Mouse (Mus musculus): Measurements from ENCODE around the gene Trim66. TPM values are rescaled to one million over a fixed set of nuclear protein-coding genes. Genes with fewer than 3 reads are reported as not detected.
A peak's percentile ranks its signal among the peaks of the same experiment; 100 is the strongest.

Trim66 gene
- polyA plus RNA-seq, 1 experiment from 2014 or later, result 0.08 TPM

DNA sequence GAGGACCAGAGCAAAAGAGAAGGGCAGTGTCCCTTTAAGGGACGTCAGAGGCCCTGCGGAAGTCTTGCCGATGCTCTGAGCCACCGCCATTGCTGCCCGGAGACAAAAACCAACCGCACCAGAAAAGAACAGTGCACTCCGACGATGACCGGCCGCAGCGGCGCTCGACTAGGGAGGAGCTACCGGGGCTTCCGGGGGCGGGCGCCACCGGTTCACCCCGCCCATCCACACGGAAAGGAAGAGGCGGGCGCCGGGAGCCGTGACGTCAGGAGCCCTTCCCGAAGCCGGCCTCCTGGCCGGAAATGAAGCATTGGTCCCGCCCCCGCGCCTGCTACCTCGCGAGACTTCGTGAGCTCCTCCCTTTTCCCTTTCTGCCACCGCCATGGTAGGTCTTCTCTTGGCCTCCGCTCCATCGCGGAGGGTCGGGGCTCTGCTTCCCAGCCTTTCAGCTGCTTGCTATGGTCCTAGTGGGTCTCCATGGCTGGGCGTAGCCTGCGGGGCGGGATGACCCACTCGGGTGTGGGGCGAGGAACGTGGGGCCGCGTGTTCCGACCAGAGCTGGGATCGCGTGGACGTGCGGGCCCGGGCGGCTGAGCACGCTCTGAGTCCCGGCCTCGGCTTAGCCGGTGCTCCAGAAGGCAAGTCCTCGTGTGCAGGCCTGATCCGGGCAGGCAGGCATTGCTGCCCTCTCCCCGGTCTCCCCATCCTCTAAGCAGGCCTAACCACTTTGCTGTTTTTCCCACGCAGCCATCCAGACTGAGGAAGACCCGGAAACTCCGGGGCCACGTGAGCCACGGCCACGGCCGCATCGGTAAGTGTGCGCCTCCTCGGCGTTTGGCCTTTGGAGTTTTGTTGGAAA is 11.1 kb upstream of the Trim66 start, which contains the start of gene Rpl27a:
TSS of gene Rpl27a (plus strand) at position 310 of the 859 bp plus-strand sequence.
- peak within 1 kb of the TSS; percentile 96 for H3K9ac ChIP-seq
- peak within 1 kb of the TSS; percentile 97 for H3K27ac ChIP-seq
- peak; percentile 95 for ATAC-seq (ENCODE audit: low FRiP score)
- H3K27me3 ChIP-seq, result no peaks in the 10 kb centered on the region
- H3K4me1 ChIP-seq, result peaks cover 21% of the 10 kb centered on the region
- no peaks in the 10 kb centered on the region for H3K9me3 ChIP-seq (replicated peaks)
- H3K4me3 ChIP-seq, result peak within 1 kb of the TSS; percentile 85
- H3K4me2 ChIP-seq (replicated peaks), result peak within 1 kb of the TSS; percentile 92
- peaks cover 33% of the 10 kb centered on the region for H3K36me3 ChIP-seq
- WGBS, result under 1% methylated on average over 71 of the region's 72 CpGs

DNA sequence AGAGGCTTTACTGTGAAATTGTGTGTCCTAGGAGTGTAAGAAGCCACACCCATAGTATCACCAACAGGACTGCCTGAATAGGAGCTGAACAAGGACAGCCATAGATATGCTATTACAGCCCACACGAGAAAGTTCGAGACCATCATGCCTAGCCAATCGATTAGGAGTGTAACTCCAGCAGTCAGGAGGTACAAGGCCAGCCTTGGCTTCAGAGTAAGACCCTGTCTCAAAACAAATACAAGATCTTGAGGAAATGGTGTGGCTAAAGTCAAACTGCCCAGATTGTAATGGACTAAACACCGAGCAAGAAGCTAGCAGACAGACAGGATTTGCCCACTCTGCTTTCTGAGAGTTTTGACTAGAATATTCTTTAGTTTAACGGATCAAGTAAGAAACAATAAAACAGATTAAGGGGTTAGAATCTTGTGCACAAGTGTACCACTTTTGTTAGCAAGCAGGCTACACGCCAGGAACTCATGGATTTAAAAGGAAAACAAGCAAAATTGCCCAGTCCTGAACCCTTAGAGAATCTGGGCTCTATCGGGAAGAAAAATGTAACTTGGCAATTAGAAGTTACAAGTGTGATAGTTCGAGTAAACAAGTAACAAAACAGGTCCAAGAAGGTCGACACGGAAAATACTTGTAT is 10.2 kb upstream of the Trim66 start:
- H3K36me3 ChIP-seq, result peaks cover 24% of the 10 kb centered on the region
- H3K4me3 ChIP-seq, result peak overlapping the region; percentile 85
- peaks cover 21% of the 10 kb centered on the region for H3K4me1 ChIP-seq
- whole genome bisulfite sequencing, result 21% methylated on average over 10 of the region's 10 CpGs
- H3K27me3 ChIP-seq, result no peaks in the 10 kb centered on the region
- peak overlapping the region; percentile 60 for H3K4me2 ChIP-seq (replicated peaks)
- H3K9ac ChIP-seq, result peak overlapping the region; percentile 77
- H3K27ac ChIP-seq, result peak overlapping the region; percentile 97
- H3K9me3 ChIP-seq (replicated peaks), result no peaks in the 10 kb centered on the region
- no peak for ATAC-seq (ENCODE audit: low FRiP score)

DNA sequence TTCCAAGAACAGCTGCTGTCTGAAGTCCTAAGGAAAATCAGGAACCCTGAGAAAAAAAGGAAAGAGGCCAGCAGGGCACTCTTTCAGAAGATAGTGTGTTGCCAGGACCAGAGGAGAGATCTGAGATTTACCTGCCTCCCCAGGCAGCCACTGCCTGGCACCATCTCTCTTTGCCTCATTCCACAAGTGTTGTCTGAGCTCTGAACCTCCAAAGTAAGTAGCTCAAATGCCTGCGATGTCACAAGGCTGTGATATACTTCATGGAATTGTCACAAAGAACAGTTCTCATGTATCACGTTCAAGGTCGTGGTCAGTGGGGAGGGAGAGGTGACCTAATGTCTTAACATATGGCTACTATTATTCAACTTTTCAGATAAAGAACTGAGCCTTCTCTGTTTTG is 8.6 kb upstream of the Trim66 start:
- ATAC-seq (ENCODE audit: low FRiP score), result no peak
- no peaks in the 10 kb centered on the region for H3K9me3 ChIP-seq (replicated peaks)
- WGBS, result 82% methylated on average over 3 of the region's 3 CpGs
- H3K4me3 ChIP-seq, result no peak overlapping the region
- no peak overlapping the region for H3K27ac ChIP-seq
- H3K9ac ChIP-seq, result no peak overlapping the region
- H3K4me1 ChIP-seq, result peaks cover 21% of the 10 kb centered on the region
- H3K36me3 ChIP-seq, result peaks cover 8% of the 10 kb centered on the region
- no peaks in the 10 kb centered on the region for H3K27me3 ChIP-seq
- H3K4me2 ChIP-seq (replicated peaks), result no peak overlapping the region

DNA sequence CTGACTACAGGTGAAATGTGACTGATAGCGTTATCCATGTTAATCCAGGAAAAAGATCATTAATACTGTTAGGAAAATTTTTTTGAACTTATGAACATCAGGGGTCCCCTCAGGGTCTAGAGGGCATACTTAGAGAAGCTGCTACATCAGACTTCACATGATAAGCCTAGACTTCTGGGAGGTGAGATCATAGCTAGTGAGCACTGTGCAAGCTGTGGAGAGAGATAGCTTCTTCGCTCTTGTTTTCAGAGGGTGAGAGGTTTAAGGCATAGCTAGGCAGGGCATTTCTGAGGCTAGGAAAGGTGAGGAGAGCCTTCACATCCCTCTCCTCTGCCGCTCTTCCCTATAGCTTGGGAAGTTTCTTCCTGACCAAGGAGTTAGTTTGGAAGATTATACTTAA is 3.9 kb upstream of the Trim66 start:
- Histone ChIP-seq H3K4me1 (peaks cover 10% of the 10 kb centered on the region), H3K36me3 (no peaks in the 10 kb centered on the region), H3K9ac (no peak overlapping the region), H3K27me3 (no peaks in the 10 kb centered on the region), H3K4me3 (no peak overlapping the region), H3K9me3 (replicated peaks) (no peaks in the 10 kb centered on the region), H3K4me2 (replicated peaks) (no peak overlapping the region), H3K27ac (no peak overlapping the region)
- WGBS, result 91% methylated on average over 3 of the region's 3 CpGs
- no peak for ATAC-seq (ENCODE audit: low FRiP score)

DNA sequence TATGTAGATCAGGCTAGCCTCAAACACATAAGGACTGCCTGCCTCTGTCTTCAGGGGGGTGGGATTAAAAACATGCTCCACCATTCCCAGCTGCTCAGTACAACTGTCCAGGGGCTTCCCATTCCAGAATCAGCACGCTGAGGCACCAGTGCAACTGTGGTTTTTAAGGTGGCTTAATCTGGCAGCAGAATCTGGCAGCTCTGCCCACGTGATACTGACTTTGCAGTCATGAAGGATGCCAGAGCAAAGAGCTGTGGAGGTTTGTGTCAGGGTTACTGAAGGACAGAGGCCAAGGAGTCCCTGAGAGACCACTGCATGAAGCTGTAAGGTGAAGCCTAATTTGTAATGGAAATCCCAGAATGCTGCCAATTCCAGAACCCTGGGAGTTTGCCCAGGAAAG is 2.9 kb upstream of the Trim66 start:
- Histone ChIP-seq H3K4me2 (replicated peaks) (no peak overlapping the region), H3K9me3 (replicated peaks) (no peaks in the 10 kb centered on the region), H3K27me3 (no peaks in the 10 kb centered on the region), H3K36me3 (no peaks in the 10 kb centered on the region), H3K4me3 (no peak overlapping the region), H3K9ac (no peak overlapping the region), H3K4me1 (peaks cover 10% of the 10 kb centered on the region), H3K27ac (no peak overlapping the region)
- 67% methylated on average over 2 of the region's 2 CpGs for WGBS
- ATAC-seq (ENCODE audit: low FRiP score), result no peak

DNA sequence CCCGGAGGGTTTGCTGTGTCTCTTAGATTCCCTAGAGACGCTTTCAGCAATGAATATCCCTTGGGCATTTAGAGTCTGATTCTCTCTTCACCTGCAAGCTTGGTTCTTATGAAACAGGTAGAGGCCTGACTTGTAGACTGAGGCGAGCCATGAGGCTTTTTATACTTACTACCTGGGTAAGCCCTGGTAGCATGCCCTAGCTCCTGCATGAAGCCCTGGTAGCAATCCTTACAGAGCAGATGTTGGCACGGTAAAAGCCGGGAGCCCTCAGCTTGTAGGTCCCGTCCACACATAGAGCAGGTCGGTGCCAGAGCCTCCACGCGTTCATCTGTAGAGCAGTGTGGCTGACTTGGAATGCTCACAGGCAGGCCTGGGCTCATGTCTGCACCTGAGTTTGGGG is 362 bp downstream of the Trim66 start:
- peaks cover 10% of the 10 kb centered on the region for H3K4me1 ChIP-seq
- no peak overlapping the region for H3K9ac ChIP-seq
- WGBS, result 43% methylated on average over 9 of the region's 9 CpGs
- peak overlapping the region; percentile 24; the same call in 1 of the 2 replicates for H3K4me2 ChIP-seq (replicated peaks)
- H3K27me3 ChIP-seq, result no peaks in the 10 kb centered on the region
- no peak for ATAC-seq (ENCODE audit: low FRiP score)
- H3K4me3 ChIP-seq, result no peak overlapping the region
- H3K9me3 ChIP-seq (replicated peaks), result no peaks in the 10 kb centered on the region
- no peak overlapping the region for H3K27ac ChIP-seq
- no peaks in the 10 kb centered on the region for H3K36me3 ChIP-seq

DNA sequence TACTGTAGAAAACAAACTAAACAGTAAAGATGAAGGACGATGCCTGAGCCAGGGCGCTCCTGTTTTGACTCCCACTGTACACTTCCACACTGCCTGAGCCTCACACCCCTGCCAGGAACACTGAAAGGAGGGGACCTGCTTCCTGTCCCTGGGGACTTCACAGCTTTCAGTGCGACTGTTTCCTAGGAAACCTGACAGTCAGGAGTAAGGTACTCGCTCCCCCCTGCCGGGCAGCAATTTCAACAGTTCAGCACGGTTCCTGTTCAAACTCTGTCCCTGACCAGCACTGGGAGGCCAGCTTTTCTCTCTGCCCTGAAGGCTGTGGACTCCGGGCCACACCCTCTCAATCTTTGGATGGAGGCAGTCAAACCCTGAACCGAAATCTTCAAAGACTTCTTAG is 815 bp downstream of the Trim66 start:
- H3K4me3 ChIP-seq, result no peak overlapping the region
- no peaks in the 10 kb centered on the region for H3K36me3 ChIP-seq
- H3K4me2 ChIP-seq (replicated peaks), result peak overlapping the region; percentile 24; the same call in 1 of the 2 replicates
- H3K9ac ChIP-seq, result no peak overlapping the region
- H3K27me3 ChIP-seq, result no peaks in the 10 kb centered on the region
- peaks cover 10% of the 10 kb centered on the region for H3K4me1 ChIP-seq
- ATAC-seq (ENCODE audit: low FRiP score), result peak; percentile 43; the same call in 1 of the 2 replicates
- H3K9me3 ChIP-seq (replicated peaks), result no peaks in the 10 kb centered on the region
- 7% methylated on average over 8 of the region's 8 CpGs for WGBS
- no peak overlapping the region for H3K27ac ChIP-seq

DNA sequence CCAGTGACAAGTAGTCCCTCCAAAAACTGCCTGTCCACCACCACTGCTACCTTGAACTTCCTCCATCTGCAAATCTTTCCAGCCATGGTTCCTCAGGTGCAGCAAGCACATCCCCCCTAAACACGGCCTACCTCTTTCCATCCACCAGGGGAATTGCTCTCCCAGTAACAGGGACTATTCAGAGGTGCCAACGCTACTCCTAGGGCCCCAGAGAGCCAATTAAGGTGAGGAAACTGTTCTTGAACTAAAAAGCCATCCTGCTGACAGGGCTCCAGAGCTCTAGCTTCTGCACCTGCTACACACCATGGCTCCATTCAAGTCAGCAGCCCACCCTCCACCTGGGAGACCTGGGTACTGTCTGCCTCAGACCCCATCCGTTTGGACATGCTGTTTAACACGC is 10.4 kb downstream of the Trim66 start:
- Histone ChIP-seq H3K36me3 (no peaks in the 10 kb centered on the region), H3K9me3 (replicated peaks) (no peaks in the 10 kb centered on the region), H3K27me3 (peaks cover 11% of the 10 kb centered on the region; the same call in 1 of the 2 replicates), H3K4me2 (replicated peaks) (no peak overlapping the region), H3K27ac (no peak overlapping the region), H3K4me1 (peaks cover 11% of the 10 kb centered on the region; the same call in 1 of the 2 replicates), H3K4me3 (no peak overlapping the region), H3K9ac (no peak overlapping the region)
- WGBS, result 56% methylated on average over 4 of the region's 4 CpGs
- peak; percentile 19; the same call in 1 of the 2 replicates for ATAC-seq (ENCODE audit: low FRiP score)

DNA sequence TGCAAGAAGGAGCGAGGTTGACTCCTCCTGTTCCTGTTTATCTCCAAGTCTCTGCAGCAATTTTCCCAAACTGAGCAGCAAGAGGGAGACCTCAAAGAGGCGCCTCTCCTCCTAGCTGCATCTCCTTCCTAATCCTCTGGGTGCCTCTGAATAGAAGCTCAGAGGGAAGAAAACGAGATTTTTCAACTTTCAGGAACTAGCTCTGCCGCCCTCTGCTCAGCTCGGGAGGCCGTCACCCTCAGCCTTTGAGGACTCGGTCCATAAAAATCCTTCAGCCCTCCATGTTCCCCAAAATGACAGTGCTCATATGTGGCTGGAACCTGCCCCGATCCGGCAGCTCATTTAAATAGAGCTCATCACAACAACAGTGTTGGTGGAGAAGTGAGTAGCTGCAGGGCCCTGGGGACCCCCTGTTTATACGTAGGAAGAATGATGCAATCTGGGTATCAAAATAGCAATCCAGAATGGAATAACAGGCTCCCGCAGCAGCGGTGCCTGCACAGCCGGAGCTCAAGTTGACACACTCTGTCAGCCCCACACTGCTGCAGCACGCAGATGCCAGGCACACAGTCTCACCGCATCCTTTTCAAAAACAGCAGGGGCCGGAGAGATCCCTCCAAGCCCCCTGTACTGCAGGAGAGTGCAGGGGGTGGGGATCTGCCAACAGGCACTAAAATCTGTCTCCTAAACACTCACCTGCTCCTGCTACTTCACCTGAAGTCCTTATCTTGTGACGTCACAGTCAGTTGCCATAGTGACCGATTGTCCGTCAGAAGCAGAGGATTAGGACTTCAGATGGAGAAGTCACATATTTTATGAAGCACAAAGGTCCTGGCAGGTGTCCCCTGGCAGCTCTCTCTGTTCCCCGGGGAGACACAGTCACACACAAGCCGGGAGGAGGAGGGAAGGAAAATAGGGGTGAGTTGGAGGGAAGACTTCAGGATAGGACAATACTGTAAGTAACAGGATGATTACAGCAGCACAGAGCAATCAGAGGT is 14.3 kb downstream of the Trim66 start:
- Histone ChIP-seq H3K9ac (no peak overlapping the region; the same call in none of the 2 replicates), H3K4me3 (peak overlapping the region; percentile 23), H3K36me3 (no peaks in the 10 kb centered on the region), H3K4me1 (peaks cover 11% of the 10 kb centered on the region; the same call in 1 of the 2 replicates), H3K4me2 (replicated peaks) (peak overlapping the region; percentile 45), H3K9me3 (replicated peaks) (no peaks in the 10 kb centered on the region), H3K27me3 (peaks cover 13% of the 10 kb centered on the region; the same call in 1 of the 2 replicates), H3K27ac (no peak overlapping the region)
- WGBS, result 11% methylated on average over 21 of the region's 21 CpGs
- ATAC-seq (ENCODE audit: low FRiP score), result peak; percentile 55

DNA sequence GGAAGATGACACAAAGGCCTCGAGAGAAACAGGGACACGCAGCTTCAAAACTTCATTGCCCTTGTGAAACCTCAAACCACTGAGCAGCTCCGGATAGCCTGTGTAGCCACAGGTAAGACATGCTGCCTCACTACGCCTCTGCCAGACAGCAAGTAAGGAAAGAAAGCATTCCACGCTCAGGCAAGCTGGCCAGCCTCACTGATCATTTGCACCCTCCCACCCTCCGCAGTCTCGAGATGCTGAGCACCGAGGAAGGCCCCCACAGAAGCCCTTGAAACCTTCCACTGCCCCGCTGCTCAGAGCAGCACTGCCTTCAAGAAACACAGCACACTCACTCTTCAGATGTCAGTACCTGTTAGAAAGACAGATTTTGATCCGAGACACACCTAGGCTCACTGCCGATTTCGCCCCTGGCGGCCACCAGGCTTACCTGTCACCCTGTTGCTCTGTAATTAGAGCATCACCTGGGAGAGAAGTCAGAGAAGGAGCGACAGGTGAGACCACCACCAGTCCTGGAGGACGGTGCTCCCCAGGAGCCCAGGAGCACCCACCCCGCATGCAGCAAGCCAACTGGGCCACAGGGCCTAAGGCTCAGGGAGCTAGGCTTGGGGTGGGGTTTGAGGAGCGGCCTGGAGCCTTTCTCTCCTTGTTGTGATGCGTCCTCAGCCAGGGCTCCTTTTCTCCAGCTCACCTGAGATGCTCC is 15.2 kb downstream of the Trim66 start:
- Histone ChIP-seq H3K4me3 (peak overlapping the region; percentile 23; the same call in 1 of the 2 replicates), H3K9ac (no peak overlapping the region), H3K27ac (no peak overlapping the region), H3K4me1 (peaks cover 11% of the 10 kb centered on the region; the same call in 1 of the 2 replicates), H3K9me3 (replicated peaks) (no peaks in the 10 kb centered on the region), H3K36me3 (no peaks in the 10 kb centered on the region), H3K4me2 (replicated peaks) (peak overlapping the region; percentile 45), H3K27me3 (peaks cover 13% of the 10 kb centered on the region; the same call in 1 of the 2 replicates)
- 56% methylated on average over 18 of the region's 18 CpGs for WGBS
- ATAC-seq (ENCODE audit: low FRiP score), result peak; percentile 36; the same call in 1 of the 2 replicates

DNA sequence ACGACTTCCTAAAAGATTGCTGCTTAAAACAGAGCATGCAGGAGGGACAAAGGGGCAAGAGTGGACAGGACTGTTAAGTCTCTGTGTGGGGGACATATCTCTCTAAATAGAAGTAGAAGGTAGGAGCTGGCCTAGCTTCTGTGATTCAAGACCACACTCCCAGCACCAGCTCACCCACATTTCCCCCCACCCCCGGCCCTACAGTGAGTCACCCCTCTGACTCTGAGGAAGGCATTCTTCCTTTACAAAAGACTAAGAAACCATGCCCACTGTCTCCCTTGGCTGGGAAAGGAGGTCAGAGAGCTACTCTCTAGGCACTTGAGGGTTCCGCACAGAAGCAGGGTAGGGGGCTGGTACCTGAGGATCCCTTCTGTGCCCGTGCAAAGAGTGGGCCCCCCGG is 23.7 kb downstream of the Trim66 start:
- Histone ChIP-seq H3K9me3 (replicated peaks) (no peaks in the 10 kb centered on the region), H3K36me3 (no peaks in the 10 kb centered on the region), H3K4me3 (no peak overlapping the region), H3K4me1 (no peaks in the 10 kb centered on the region), H3K27me3 (no peaks in the 10 kb centered on the region), H3K27ac (no peak overlapping the region), H3K4me2 (replicated peaks) (no peak overlapping the region), H3K9ac (no peak overlapping the region)
- ATAC-seq (ENCODE audit: low FRiP score), result no peak
- 65% methylated on average over 5 of the region's 5 CpGs for WGBS

All from hindbrain, embryonic 12.5 days (tissue).